12 mouse cellular contexts compared by ENCODE assay signal in the genomic region with DNA sequence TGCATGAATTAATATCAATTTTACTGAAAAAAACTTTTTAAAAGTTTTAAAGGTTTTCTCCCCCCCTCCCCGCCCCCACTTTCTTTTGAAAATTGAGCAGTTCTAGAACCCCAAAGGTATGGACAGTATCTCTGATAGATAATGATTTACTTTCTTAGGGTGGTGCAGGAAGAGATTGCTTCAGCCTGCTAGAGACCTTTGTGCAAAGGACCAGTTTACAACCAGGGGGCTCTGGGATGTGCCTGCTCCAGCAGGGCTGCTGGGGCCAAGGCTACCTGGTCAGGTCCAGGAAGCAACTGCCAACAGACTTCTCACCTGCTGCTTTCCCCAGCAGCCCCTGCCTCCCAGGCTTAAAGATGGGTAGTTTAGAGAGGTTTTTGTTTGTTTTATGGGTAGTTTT. TPM values are rescaled to one million over a fixed set of nuclear protein-coding genes. Genes with fewer than 3 reads are reported as not detected.
DNase-seq lines count a peak whose midpoint lies in the region; ATAC-seq and TF ChIP-seq lines count a peak whose summit lies in the region.
"Had no signal": no experiment of that assay in that cellular context is flagged by ENCODE, and none has a peak within 500 bp of the region (broad histone marks: within the 10 kb centered on the region; RNA-seq: fewer than 3 reads in every experiment).

No protein-coding gene starts in this region.

- H3K27ac ChIP-seq in heart, postnatal 0 days (ENCODE audit: low read depth): no peak overlapping the region
- H3K27ac ChIP-seq in embryonic facial prominence, embryonic 13.5 days: no peak overlapping the region
- H3K27ac ChIP-seq in hindbrain, postnatal 0 days: no peak overlapping the region
- no peak overlapping the region for H3K27ac ChIP-seq in neural tube, embryonic 12.5 days

- WGBS in heart, postnatal 0 days: 60% methylated on average over 1 of the region's 1 CpGs
- WGBS in embryonic facial prominence, embryonic 13.5 days: 50% methylated on average over 1 of the region's 1 CpGs
- 58% methylated on average over 1 of the region's 1 CpGs for WGBS in hindbrain, postnatal 0 days
- 46% methylated on average over 1 of the region's 1 CpGs for WGBS in neural tube, embryonic 12.5 days

- no peak overlapping the region for H3K9ac ChIP-seq in heart, postnatal 0 days (replicated peaks; ENCODE audit: low read depth, low read length)
- no peak overlapping the region for H3K9ac ChIP-seq in embryonic facial prominence, embryonic 13.5 days
- no peak overlapping the region for H3K9ac ChIP-seq in hindbrain, postnatal 0 days (replicated peaks; ENCODE audit: low read length)
- H3K9ac ChIP-seq in neural tube, embryonic 12.5 days: no peak overlapping the region

- H3K4me1 ChIP-seq in heart, postnatal 0 days (ENCODE audit: control insufficient read depth, insufficient read depth): peaks cover 6% of the 10 kb centered on the region; the same call in 1 of the 2 replicates
- H3K4me1 ChIP-seq in embryonic facial prominence, embryonic 13.5 days: peaks cover 8% of the 10 kb centered on the region
- H3K4me1 ChIP-seq in hindbrain, postnatal 0 days (ENCODE audit: insufficient read depth, low read length): no peaks in the 10 kb centered on the region
- peaks cover 6% of the 10 kb centered on the region; the same call in 1 of the 2 replicates for H3K4me1 ChIP-seq in neural tube, embryonic 12.5 days

- H3K27me3 ChIP-seq in heart, postnatal 0 days (ENCODE audit: control insufficient read depth, insufficient read depth, low read length): 0 out of 2 replicates have a peak, but pooled peaks cover 2% of the 10 kb centered on the region
- peaks cover 31% of the 10 kb centered on the region for H3K27me3 ChIP-seq in embryonic facial prominence, embryonic 13.5 days
- peaks cover 11% of the 10 kb centered on the region for H3K27me3 ChIP-seq in hindbrain, postnatal 0 days (ENCODE audit: insufficient read depth, low read length)
- H3K27me3 ChIP-seq in neural tube, embryonic 12.5 days (replicated peaks): peaks cover 15% of the 10 kb centered on the region

- no peaks in the 10 kb centered on the region for H3K9me3 ChIP-seq in heart, postnatal 0 days (replicated peaks; ENCODE audit: control insufficient read depth, low read length)
- H3K9me3 ChIP-seq in embryonic facial prominence, embryonic 13.5 days: no peaks in the 10 kb centered on the region
- no peaks in the 10 kb centered on the region for H3K9me3 ChIP-seq in hindbrain, postnatal 0 days (ENCODE audit: low read length)
- no peaks in the 10 kb centered on the region for H3K9me3 ChIP-seq in neural tube, embryonic 12.5 days

- no peak for TF ChIP-seq EP300 in heart, postnatal 0 days (IDR thresholded peaks at IDR 0.05; ENCODE audit: low read depth)

- peak overlapping the region; percentile 47 for H3K4me3 ChIP-seq in heart, postnatal 0 days (ENCODE audit: low read depth, low read length)
- H3K4me3 ChIP-seq in embryonic facial prominence, embryonic 13.5 days: no peak overlapping the region; the same call in 1 of the 2 replicates
- H3K4me3 ChIP-seq in hindbrain, postnatal 0 days (ENCODE audit: low read length): peak overlapping the region; percentile 30; the same call in 1 of the 2 replicates
- H3K4me3 ChIP-seq in neural tube, embryonic 12.5 days: no peak overlapping the region

- no peak for TF ChIP-seq CTCF in heart, postnatal 0 days (IDR thresholded peaks at IDR 0.05; ENCODE audit: low read depth)
- TF ChIP-seq CTCF in hindbrain, postnatal 0 days (IDR thresholded peaks at IDR 0.05; ENCODE audit: low read depth): no peak

- no peaks in the 10 kb centered on the region for H3K36me3 ChIP-seq in heart, postnatal 0 days (replicated peaks; ENCODE audit: control insufficient read depth, insufficient read depth, low read length)
- H3K36me3 ChIP-seq in embryonic facial prominence, embryonic 13.5 days: no peaks in the 10 kb centered on the region
- H3K36me3 ChIP-seq in hindbrain, postnatal 0 days (ENCODE audit: insufficient read depth, low read length): no peaks in the 10 kb centered on the region
- no peaks in the 10 kb centered on the region for H3K36me3 ChIP-seq in neural tube, embryonic 12.5 days

- DNase-seq in heart, postnatal 0 days (ENCODE audit: low spot score): no peak
- no peak for DNase-seq in heart, adult 8-10 months (ENCODE audit: low spot score)
- no peak for DNase-seq in hindbrain, postnatal 0 days (ENCODE audit: low spot score)
- no peak for DNase-seq in B cell, adult 2 months
- no peak for DNase-seq in frontal cortex, postnatal 10 days (ENCODE audit: low spot score in 2 of 2)
- no peak for DNase-seq in spleen, adult 18-20 months
- DNase-seq: adrenal gland, postnatal 10 days had no signal

- H3K4me2 ChIP-seq in heart, postnatal 0 days (ENCODE audit: low read depth, low read length): peak overlapping the region; percentile 67
- peak overlapping the region; percentile 62 for H3K4me2 ChIP-seq in embryonic facial prominence, embryonic 13.5 days
- H3K4me2 ChIP-seq in hindbrain, postnatal 0 days (ENCODE audit: low read depth, low read length): peak overlapping the region; percentile 67
- H3K4me2 ChIP-seq in neural tube, embryonic 12.5 days (replicated peaks): peak overlapping the region; percentile 66

- no peak for ATAC-seq in heart, postnatal 0 days (ENCODE audit: insufficient read depth, low read depth)
- ATAC-seq in embryonic facial prominence, embryonic 13.5 days (ENCODE audit: insufficient number of reproducible peaks, insufficient read depth, low FRiP score, low TSS enrichment, low read depth): no peak
- ATAC-seq in hindbrain, postnatal 0 days: no peak
- no peak for ATAC-seq in neural tube, embryonic 12.5 days (ENCODE audit: low FRiP score, low read depth)

RNA-seq across cellular contexts. Expression of gene Ereg, which starts 0.6 kb away (rescaled TPM):
- total RNA-seq in heart, postnatal 0 days (2014; rRNA removed; ENCODE audit: low replicate concordance): 0.34 TPM in 1 of 2 replicates, not detected in the other
- 0.04 and 0.10 TPM in 2 replicates for polyA plus RNA-seq in heart, postnatal 0 days (2015; fragmentation: Nextera tagmentation; extraction: Ambion mirVana)
- under 1 TPM in 2 of 4 experiments, not detected in 2; 0.09 to 0.11 TPM for total RNA-seq in heart, adult 8-10 months (2022)
- 0.08 TPM in 1 of 2 replicates, not detected in the other for polyA plus RNA-seq in embryonic facial prominence, embryonic 13.5 days (2015; fragmentation: Nextera tagmentation; extraction: Ambion mirVana)
- not detected in 2 replicates for total RNA-seq in hindbrain, postnatal 0 days (2014; rRNA removed)
- not detected in 2 replicates for polyA plus RNA-seq in hindbrain, postnatal 0 days (2015; fragmentation: Nextera tagmentation; extraction: Ambion mirVana)
- not detected in 2 replicates for polyA plus RNA-seq in neural tube, embryonic 12.5 days (2016; fragmentation: Nextera tagmentation; extraction: Ambion mirVana)
- total RNA-seq: granulocyte monocyte progenitor cell, adult 5-6 weeks; left cerebral cortex, postnatal 36 days had no signal
- polyA plus RNA-seq: cortical plate, adult 2 months had no signal

RNA-seq across cellular contexts. Expression of gene Epgn, which starts 47.8 kb away (rescaled TPM):
- total RNA-seq in heart, postnatal 0 days (2014; rRNA removed; ENCODE audit: low replicate concordance): not detected in 2 replicates
- 0.10 and 0.12 TPM in 2 replicates for polyA plus RNA-seq in heart, postnatal 0 days (2015; fragmentation: Nextera tagmentation; extraction: Ambion mirVana)
- under 1 TPM in 3 of 4 experiments, not detected in 1; 0.26 to 0.35 (median 0.28) TPM for total RNA-seq in heart, adult 8-10 months (2022)
- polyA plus RNA-seq in embryonic facial prominence, embryonic 13.5 days (2015; fragmentation: Nextera tagmentation; extraction: Ambion mirVana): 0.44 and 0.60 TPM in 2 replicates
- total RNA-seq in hindbrain, postnatal 0 days (2014; rRNA removed): 0.18 and 0.37 TPM in 2 replicates
- not detected in 2 replicates for polyA plus RNA-seq in hindbrain, postnatal 0 days (2015; fragmentation: Nextera tagmentation; extraction: Ambion mirVana)
- polyA plus RNA-seq in neural tube, embryonic 12.5 days (2016; fragmentation: Nextera tagmentation; extraction: Ambion mirVana): 0.22 TPM in 1 of 2 replicates, not detected in the other
- total RNA-seq: adrenal gland, postnatal 10 days; granulocyte monocyte progenitor cell, adult 5-6 weeks had no signal

Comparison
In these comparisons a context has a peak if more than half of its experiments do, and no peak if none do; other contexts are left out.
1. H3K4me3 ChIP-seq: peak in heart, postnatal 0 days (single experiment) and hindbrain, postnatal 0 days (single experiment); none in embryonic facial prominence, embryonic 13.5 days (single experiment) and neural tube, embryonic 12.5 days (single experiment).
2. Peak in every context shown above with its lines, with median percentiles within 50 percentile points of each other: H3K4me2 ChIP-seq.